Mouse (Mus musculus) MEL (cell line): ENCODE measurements around the gene Npm1. TPM values are rescaled to one million over a fixed set of nuclear protein-coding genes. Genes with fewer than 3 reads are reported as not detected.

ENCODE experiments used
- DNase-seq: peaks from one replicate; pipeline ENCODE4 v3.0.0; 2011; ENCODE audit warnings: low read depth, low spot score
- H3K27ac ChIP-seq: 2 replicates; pipeline ENCODE4 v1.5.1; 2012; ENCODE audit warnings: low read depth, mild to moderate bottlenecking, control low read depth, low read length, moderate library complexity; ENCODE audit not compliant: control insufficient read depth
- H3K27me3 ChIP-seq, 2 experiments: fragments of 150-350 bp in 1 of 2; sonication (generic) in 1 of 2; 2 replicates each; pipeline ENCODE4 v1.6.1; 2012; ENCODE audit warnings: low read length in 2 of 2, mild to moderate bottlenecking in 2 of 2, improper control_type of control experiment in 1 of 2, moderate library complexity in 1 of 2; ENCODE audit not compliant: insufficient read depth in 2 of 2, control insufficient read depth in 1 of 2
- H3K36me3 ChIP-seq, 2 experiments: 2 replicates each; pipeline ENCODE4 v1.6.1; 2012 to 2014; ENCODE audit warnings: low read length in 2 of 2, improper control_type of control experiment in 1 of 2, inconsistent platforms in 1 of 2, mild to moderate bottlenecking in 1 of 2; ENCODE audit not compliant: insufficient read depth in 2 of 2, control insufficient read depth in 1 of 2
- H3K4me1 ChIP-seq, 2 experiments: fragments of 150-350 bp in 1 of 2; sonication (generic) in 1 of 2; 2 replicates each; pipeline ENCODE4 v1.6.1; 2012; ENCODE audit warnings: low read length in 2 of 2, improper control_type of control experiment in 1 of 2, mild to moderate bottlenecking in 1 of 2; ENCODE audit not compliant: insufficient read depth in 2 of 2, control insufficient read depth in 1 of 2
- H3K4me3 ChIP-seq, 2 experiments: fragments of 150-350 bp in 1 of 2; sonication (generic) in 1 of 2; 2 replicates each; pipeline ENCODE4 v1.5.1; 2012; ENCODE audit warnings: low read depth in 2 of 2, low read length in 2 of 2, mild to moderate bottlenecking in 2 of 2, moderate library complexity in 2 of 2, control low read depth in 1 of 2, improper control_type of control experiment in 1 of 2; ENCODE audit not compliant: control insufficient read depth in 1 of 2, insufficient read depth in 1 of 2
- H3K79me2 ChIP-seq: 2 replicates; pipeline ENCODE4 v1.6.1; 2012; ENCODE audit warnings: mild to moderate bottlenecking, low read length, moderate library complexity; ENCODE audit not compliant: control insufficient read depth, poor library complexity, insufficient read depth
- H3K9ac ChIP-seq: 2 replicates; pipeline ENCODE4 v1.6.1; 2012; ENCODE audit warnings: low read depth, mild to moderate bottlenecking, control low read depth, low read length, moderate library complexity; ENCODE audit not compliant: control insufficient read depth, poor library complexity, severe bottlenecking
- H3K9me3 ChIP-seq: fragments of 150-350 bp; sonication (generic); replicated peaks from 2 replicates; pipeline ENCODE4 v1.6.1; 2012; ENCODE audit warnings: mild to moderate bottlenecking, low read length, improper control_type of control experiment, moderate library complexity; ENCODE audit not compliant: insufficient read depth
- CHD2 ChIP-seq: IDR thresholded peaks from 2 replicates; pipeline ENCODE4 v1.6.1; 2011; ENCODE audit warnings: low read length, improper control_type of control experiment
- E2F4 ChIP-seq: IDR thresholded peaks from 2 replicates; pipeline ENCODE4 v1.6.1; 2011; ENCODE audit warnings: low read depth, low read length, improper control_type of control experiment, borderline replicate concordance
- ELF1 ChIP-seq: IDR thresholded peaks from 2 replicates; pipeline ENCODE4 v1.6.1; 2014; ENCODE audit warnings: low read depth, mild to moderate bottlenecking, inconsistent platforms, low read length, improper control_type of control experiment, moderate library complexity
- EP300 ChIP-seq, 2 experiments: IDR thresholded peaks; 2 replicates each; pipeline ENCODE4 v1.6.1; 2011; ENCODE audit warnings: improper control_type of control experiment in 2 of 2, low read length in 2 of 2, low read depth in 1 of 2, mild to moderate bottlenecking in 1 of 2
- ETS1 ChIP-seq: IDR thresholded peaks from 2 replicates; pipeline ENCODE4 v1.6.1; 2012; ENCODE audit warnings: low read depth, mild to moderate bottlenecking, inconsistent platforms, low read length, improper control_type of control experiment, moderate library complexity
- GATA1 ChIP-seq: IDR thresholded peaks from 2 replicates; pipeline ENCODE4 v1.6.1; 2011; ENCODE audit warnings: low read depth, low read length, improper control_type of control experiment
- JUND ChIP-seq: IDR thresholded peaks from 2 replicates; pipeline ENCODE4 v1.6.1; 2011; ENCODE audit warnings: low read depth, mild to moderate bottlenecking, improper control_type of control experiment, low read length
- MAZ ChIP-seq: IDR thresholded peaks from 2 replicates; pipeline ENCODE4 v1.6.1; 2012; ENCODE audit warnings: low read depth, mild to moderate bottlenecking, inconsistent platforms, low read length, improper control_type of control experiment
- MEF2A ChIP-seq: IDR thresholded peaks from 2 replicates; pipeline ENCODE4 v1.6.1; 2014; ENCODE audit warnings: low read depth, mild to moderate bottlenecking, inconsistent platforms, low read length, improper control_type of control experiment; ENCODE audit not compliant: poor library complexity, insufficient replicate concordance, severe bottlenecking; ENCODE audit errors: extremely low read depth
- MXI1 ChIP-seq: IDR thresholded peaks from 2 replicates; pipeline ENCODE4 v1.6.1; 2011; ENCODE audit warnings: mild to moderate bottlenecking, low read depth, low read length, improper control_type of control experiment
- NRF1 ChIP-seq: IDR thresholded peaks from 2 replicates; pipeline ENCODE4 v1.6.1; 2014; ENCODE audit warnings: low read depth, mild to moderate bottlenecking, inconsistent platforms, low read length, improper control_type of control experiment, moderate library complexity; ENCODE audit not compliant: poor library complexity, insufficient read depth, severe bottlenecking
- POLR2A ChIP-seq, 2 experiments: IDR thresholded peaks; 2 replicates each; pipeline ENCODE4 v1.6.1; 2011 to 2012; ENCODE audit warnings: low read length in 2 of 2, mild to moderate bottlenecking in 2 of 2, control low read depth in 1 of 2, improper control_type of control experiment in 1 of 2, low read depth in 1 of 2, moderate library complexity in 1 of 2; ENCODE audit not compliant: control insufficient read depth in 1 of 2, insufficient read depth in 1 of 2, poor library complexity in 1 of 2
- USF2 ChIP-seq, 2 experiments: IDR thresholded peaks; 2 replicates each; pipeline ENCODE4 v1.6.1; 2011 to 2012; ENCODE audit warnings: improper control_type of control experiment in 2 of 2, low read length in 2 of 2, borderline replicate concordance in 1 of 2, inconsistent platforms in 1 of 2, low read depth in 1 of 2, mild to moderate bottlenecking in 1 of 2; ENCODE audit not compliant: insufficient read depth in 1 of 2
- polyA plus RNA-seq, 2 experiments: library from polyadenylated mRNA; stranded (reverse) in 1 of 2; unstranded in 1 of 2; fragments of >175 nt in 1 of 2; fragments of >200 nt in 1 of 2; gene quantifications; 2 replicates each; pipeline versions ENCODE4 v1.2.1 to v1.2.4; 2012; ENCODE audit warnings: low replicate concordance in 2 of 2, low read depth in 1 of 2; ENCODE audit not compliant: insufficient read length in 2 of 2, insufficient read depth in 1 of 2, missing spikeins in 1 of 2
- total RNA-seq: library from RNA; depleted of rRNA; stranded (reverse); fragments of 300-350 nt; gene quantifications from 2 replicates; pipeline ENCODE4 v1.2.3, GENCODE M21; 2012

The Npm1 gene
- total and polyA plus RNA-seq, 3 experiments: 839 to 4,033 (median 3,244) TPM

- TF ChIP-seq JUND (no peak), USF2 (IDR thresholded peaks at IDR 0.05; ENCODE audit: borderline replicate concordance in 1 of 2, insufficient read depth in 1 of 2, low read depth in 1 of 2, low read length in 2 of 2) (no peak), MEF2A (no peak), EP300 (IDR thresholded peaks at IDR 0.05; ENCODE audit: low read depth in 1 of 2, low read length in 2 of 2) (no peak), MAZ (no peak)
- no peak overlapping the region for H3K27ac ChIP-seq
- no peaks in the 10 kb centered on the region for H3K4me1 ChIP-seq
- no peaks in the 10 kb centered on the region for H3K79me2 ChIP-seq
- H3K27me3 ChIP-seq: no peaks in the 10 kb centered on the region
- no peak for DNase-seq
- no peak overlapping the region for H3K4me3 ChIP-seq
- H3K9ac ChIP-seq: no peak overlapping the region
- no peaks in the 10 kb centered on the region for H3K36me3 ChIP-seq
- H3K9me3 ChIP-seq: no peaks in the 10 kb centered on the region
These were observed 23.4 kb downstream of the Npm1 start for GRCm38 (mm10) chr11:33139458-33140110.

GRCm38 (mm10) chr11:33138686-33139085 is 24.3 kb downstream of the Npm1 start:
- no peak overlapping the region for H3K4me3 ChIP-seq
- H3K9me3 ChIP-seq: no peaks in the 10 kb centered on the region
- H3K9ac ChIP-seq: no peak overlapping the region
- no peaks in the 10 kb centered on the region for H3K36me3 ChIP-seq
- no peaks in the 10 kb centered on the region for H3K79me2 ChIP-seq
- DNase-seq: no peak
- no peak overlapping the region for H3K27ac ChIP-seq
- no peaks in the 10 kb centered on the region for H3K27me3 ChIP-seq
- no peaks in the 10 kb centered on the region for H3K4me1 ChIP-seq
- TF ChIP-seq GATA1 (no peak), E2F4 (no peak), USF2 (IDR thresholded peaks at IDR 0.05; ENCODE audit: borderline replicate concordance in 1 of 2, insufficient read depth in 1 of 2, low read depth in 1 of 2, low read length in 2 of 2) (no peak), ELF1 (no peak), POLR2A (IDR thresholded peaks at IDR 0.05; ENCODE audit: control insufficient read depth in 1 of 2, insufficient read depth in 1 of 2, low read depth in 1 of 2, low read length in 2 of 2, poor library complexity in 1 of 2) (no peak), MXI1 (no peak), ETS1 (no peak), CHD2 (no peak), NRF1 (no peak)
